Mouse (Mus musculus) intestine, postnatal 0 days (tissue): ENCODE measurements around the gene Pdia4. TPM values are rescaled to one million over a fixed set of nuclear protein-coding genes. Genes with fewer than 3 reads are reported as not detected.

ENCODE experiments used
- ATAC-seq: fragments of 200-750 bp; cut with Nextera tagmentation; 2 replicates; pipeline ENCODE4 v1.8.0; 2017; ENCODE audit warnings: mild to moderate bottlenecking, moderate TSS enrichment, moderate library complexity
- H3K27ac ChIP-seq: fragments of 300-500 bp; sonication (generic); 2 replicates; pipeline ENCODE4 v1.5.1; 2014; ENCODE audit warnings: mild to moderate bottlenecking, low read depth, low read length, moderate library complexity
- H3K27me3 ChIP-seq: fragments of 300-500 bp; sonication (generic); replicated peaks from 2 replicates; pipeline ENCODE4 v1.6.1; 2014; ENCODE audit warnings: low read length, mixed read lengths; ENCODE audit not compliant: control insufficient read depth, insufficient read depth
- H3K36me3 ChIP-seq: fragments of 300-500 bp; sonication (generic); 2 replicates; pipeline ENCODE4 v1.6.1; 2014; ENCODE audit warnings: mild to moderate bottlenecking, moderate library complexity; ENCODE audit not compliant: control insufficient read depth, insufficient read depth
- H3K4me1 ChIP-seq: fragments of 300-500 bp; sonication (generic); replicated peaks from 2 replicates; pipeline ENCODE4 v1.6.1; 2014; ENCODE audit warnings: antibody characterized with exemption, low read length, mixed read lengths; ENCODE audit not compliant: control insufficient read depth, insufficient read depth
- H3K4me2 ChIP-seq: fragments of 300-500 bp; sonication (generic); replicated peaks from 2 replicates; pipeline ENCODE4 v1.6.1; 2014; ENCODE audit warnings: low read depth, mild to moderate bottlenecking, moderate library complexity
- H3K4me3 ChIP-seq: fragments of 300-500 bp; sonication (generic); 2 replicates; pipeline ENCODE4 v1.5.1; 2014; ENCODE audit warnings: low read depth, low read length
- H3K9ac ChIP-seq: fragments of 300-500 bp; sonication (generic); 2 replicates; pipeline ENCODE4 v1.6.1; 2014; ENCODE audit warnings: mild to moderate bottlenecking, low read depth, low read length
- H3K9me3 ChIP-seq: fragments of 300-500 bp; sonication (generic); 2 replicates; pipeline ENCODE4 v1.6.1; 2016; ENCODE audit warnings: mixed run types; ENCODE audit not compliant: control insufficient read depth
- CTCF ChIP-seq: sonication (generic); IDR thresholded peaks from 2 replicates; pipeline ENCODE4 v1.5.1; 2016; ENCODE audit warnings: low read depth, mild to moderate bottlenecking, control low read depth, antibody characterized with exemption, moderate library complexity
- WGBS: fragments of 180-500 bp; shearing (Covaris S2); extraction: QIAGEN DNeasy Blood & Tissue Kit; methylation state at CpG from one replicate; pipeline ENCODE4 v1.1.7; 2014; 5-methylcytosine and 5-hydroxymethylcytosine counted together
- polyA plus RNA-seq: library from polyadenylated mRNA; unstranded; fragments of >200 nt; fragmentation: Nextera tagmentation; extraction: Ambion mirVana; gene quantifications from 2 replicates; pipeline ENCODE4 v1.2.1, GENCODE M21; 2015

Pdia4 gene
- polyA plus RNA-seq, 1 experiment from 2014 or later: 95.9 TPM

- H3K27me3 ChIP-seq: no peaks in the 10 kb centered on the region
- H3K4me2 ChIP-seq: no peak overlapping the region
- 0 out of 2 replicates have a peak, but pooled peaks cover 4% of the 10 kb centered on the region for H3K4me1 ChIP-seq
- H3K9ac ChIP-seq: no peak overlapping the region
- ATAC-seq: no peak
- peaks cover 6% of the 10 kb centered on the region; the same call in 1 of the 2 replicates for H3K36me3 ChIP-seq
- H3K9me3 ChIP-seq: no peaks in the 10 kb centered on the region
- no peak overlapping the region for H3K4me3 ChIP-seq
- H3K27ac ChIP-seq: no peak overlapping the region
- WGBS: 89% methylated on average over 1 of the region's 1 CpGs
- no peak for TF ChIP-seq CTCF
These were observed 27.8 kb upstream of the Pdia4 start for GRCm38 (mm10) chr6:47841077-47841476.

GRCm38 (mm10) chr6:47837630-47838029, 24.4 kb upstream of the Pdia4 start:
- no peak overlapping the region for H3K4me3 ChIP-seq
- 0 out of 2 replicates have a peak, but pooled peaks cover 4% of the 10 kb centered on the region for H3K4me1 ChIP-seq
- H3K4me2 ChIP-seq: no peak overlapping the region
- no peak overlapping the region for H3K9ac ChIP-seq
- ATAC-seq: no peak
- H3K27me3 ChIP-seq: no peaks in the 10 kb centered on the region
- no peak for TF ChIP-seq CTCF
- no peaks in the 10 kb centered on the region for H3K9me3 ChIP-seq
- peaks cover 6% of the 10 kb centered on the region; the same call in 1 of the 2 replicates for H3K36me3 ChIP-seq
- WGBS: 45% methylated on average over 2 of the region's 2 CpGs
- H3K27ac ChIP-seq: no peak overlapping the region

GRCm38 (mm10) chr6:47835984-47836521, 22.8 kb upstream of the Pdia4 start:
- 0 out of 2 replicates have a peak, but pooled peaks cover 4% of the 10 kb centered on the region for H3K4me1 ChIP-seq
- H3K27ac ChIP-seq: peak overlapping the region; percentile 96
- H3K4me3 ChIP-seq: peak overlapping the region; percentile 89
- no peaks in the 10 kb centered on the region for H3K9me3 ChIP-seq
- whole genome bisulfite sequencing: under 1% methylated on average over 49 of the region's 49 CpGs
- peaks cover 4% of the 10 kb centered on the region; the same call in 1 of the 2 replicates for H3K36me3 ChIP-seq
- peak overlapping the region; percentile 76 for H3K4me2 ChIP-seq
- peak overlapping the region; percentile 96 for H3K9ac ChIP-seq
- peak; percentile 75 for ATAC-seq
- H3K27me3 ChIP-seq: no peaks in the 10 kb centered on the region
- no peak for TF ChIP-seq CTCF

GRCm38 (mm10) chr6:47835482-47835983, 22.3 kb upstream of the Pdia4 start, which contains the start of gene Zfp398:
Zfp398 (plus strand) TSS chr6:47835661.
- Histone ChIP-seq H3K4me2 (peak within 1 kb of the TSS; percentile 76), H3K4me1 (0 out of 2 replicates have a peak, but pooled peaks cover 4% of the 10 kb centered on the region), H3K27me3 (no peaks in the 10 kb centered on the region), H3K36me3 (no peaks in the 10 kb centered on the region; the same call in 1 of the 2 replicates), H3K9me3 (no peaks in the 10 kb centered on the region), H3K4me3 (peak within 1 kb of the TSS; percentile 89), H3K9ac (peak within 1 kb of the TSS; percentile 96), H3K27ac (peak within 1 kb of the TSS; percentile 96)
- peak; percentile 100 for TF ChIP-seq CTCF
- ATAC-seq: peak; percentile 90
- WGBS: under 1% methylated on average over 52 of the region's 52 CpGs

- H3K9me3 ChIP-seq: no peaks in the 10 kb centered on the region
- WGBS: 88% methylated on average over 1 of the region's 1 CpGs
- no peaks in the 10 kb centered on the region for H3K4me1 ChIP-seq
- no peak overlapping the region for H3K27ac ChIP-seq
- no peak overlapping the region for H3K4me3 ChIP-seq
- ATAC-seq: no peak
- H3K9ac ChIP-seq: no peak overlapping the region
- H3K4me2 ChIP-seq: no peak overlapping the region
- no peaks in the 10 kb centered on the region for H3K27me3 ChIP-seq
- H3K36me3 ChIP-seq: no peaks in the 10 kb centered on the region
- TF ChIP-seq CTCF: no peak
These were observed 19.0 kb upstream of the Pdia4 start for GRCm38 (mm10) chr6:47832220-47832619.

GRCm38 (mm10) chr6:47830104-47831078, 17.2 kb upstream of the Pdia4 start, which contains the start of gene Zfp786:
Zfp786 (minus strand) TSS chr6:47830867.
- Histone ChIP-seq H3K4me2 (peak within 1 kb of the TSS; percentile 87), H3K27me3 (no peaks in the 10 kb centered on the region), H3K9me3 (no peaks in the 10 kb centered on the region), H3K4me1 (no peaks in the 10 kb centered on the region), H3K9ac (peak within 1 kb of the TSS; percentile 81), H3K36me3 (no peaks in the 10 kb centered on the region), H3K4me3 (peak within 1 kb of the TSS; percentile 90), H3K27ac (peak within 1 kb of the TSS; percentile 41)
- ATAC-seq: peak; percentile 93
- WGBS: 1% methylated on average over 60 of the region's 64 CpGs
- peak; percentile 99 for TF ChIP-seq CTCF
